Mouse (Mus musculus) thymus, postnatal 0 days (tissue): Measurements from ENCODE around the gene Cdkn2c. TPM values are rescaled to one million over a fixed set of nuclear protein-coding genes. Genes with fewer than 3 reads are reported as not detected.
A peak's percentile ranks its signal among the peaks of the same experiment; 100 is the strongest.
"Not testable (repeated sequence)": the region's sequence is repeated elsewhere in the genome, so short reads cannot be mapped to it uniquely, and the experiment has no call there.

Experiments
- DNase-seq: peaks from one replicate; pipeline ENCODE4 v3.0.0-alpha.2; 2015; ENCODE audit warnings: low spot score
- polyA plus RNA-seq: library from polyadenylated mRNA; unstranded; fragments of >200 nt; fragmentation: Nextera tagmentation; extraction: Ambion mirVana; gene quantifications from 2 replicates; pipeline ENCODE4 v1.2.1, GENCODE M21; 2015

Gene Cdkn2c
- 20.8 and 27.1 TPM in 2 replicates for polyA plus RNA-seq

DNA sequence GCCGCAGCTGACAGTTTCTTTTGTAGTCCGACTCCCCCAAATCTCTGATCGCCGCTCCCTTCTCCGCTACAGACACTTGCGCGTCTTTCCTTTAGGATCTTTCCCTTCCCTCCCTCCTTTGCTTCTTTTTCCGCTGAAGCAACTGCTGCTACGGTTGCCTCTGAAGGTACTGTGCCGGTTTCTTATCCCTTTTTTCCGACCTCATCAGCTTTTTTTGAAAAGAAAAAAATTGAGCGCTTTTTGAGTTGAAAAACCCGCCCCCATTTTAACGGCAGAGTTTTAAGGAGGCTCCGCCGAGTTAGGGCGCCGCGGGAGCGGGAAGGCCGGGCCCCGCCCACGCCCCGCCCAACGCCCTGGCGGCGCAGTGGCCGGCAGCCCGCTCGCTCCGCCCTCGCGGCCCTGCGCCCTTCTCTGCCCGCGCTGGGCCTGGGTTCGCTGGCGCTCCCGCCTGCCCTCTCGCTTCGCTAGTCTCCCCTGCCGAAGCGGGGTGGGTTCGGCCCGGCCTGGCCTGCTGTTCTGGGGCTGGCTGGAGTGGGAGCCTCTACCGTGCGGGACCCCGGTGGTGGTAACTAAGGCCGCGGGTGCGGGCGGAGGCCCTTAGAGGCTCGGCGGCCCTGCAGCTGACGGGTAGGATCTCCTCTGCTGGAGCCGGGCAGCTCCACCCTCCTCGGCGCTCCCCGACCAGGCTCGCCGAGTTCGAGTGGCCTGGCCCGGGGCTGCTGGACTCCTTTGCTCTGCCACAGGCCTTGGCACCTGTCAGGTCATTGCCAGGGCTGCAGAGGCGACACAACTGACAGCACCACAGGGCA lies at the start of gene Cdkn2c:
TSS of gene Cdkn2c (minus strand) at position 729 of the 809 bp plus-strand sequence.
- peak; percentile 85 for DNase-seq

DNA sequence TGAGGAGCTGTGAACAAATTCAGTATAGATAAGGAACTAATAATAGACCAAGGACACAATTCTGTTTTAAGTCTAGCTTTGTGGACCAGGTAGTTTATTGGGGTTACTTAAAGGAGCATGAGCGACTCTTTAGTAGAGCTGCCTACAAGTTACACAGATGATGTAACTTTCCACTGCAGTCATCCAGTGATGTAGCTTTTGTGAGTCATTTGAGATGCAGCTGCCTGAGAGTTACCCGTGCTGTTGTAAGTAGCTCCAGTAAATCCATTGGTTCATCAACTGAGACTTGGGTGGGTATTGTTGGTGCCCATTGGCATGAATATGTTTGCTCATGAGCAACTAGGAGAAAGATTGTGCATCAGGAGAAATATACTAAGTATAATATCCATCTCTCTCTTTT lies 38.4 kb upstream of the Cdkn2c start:
- no peak for DNase-seq

DNA sequence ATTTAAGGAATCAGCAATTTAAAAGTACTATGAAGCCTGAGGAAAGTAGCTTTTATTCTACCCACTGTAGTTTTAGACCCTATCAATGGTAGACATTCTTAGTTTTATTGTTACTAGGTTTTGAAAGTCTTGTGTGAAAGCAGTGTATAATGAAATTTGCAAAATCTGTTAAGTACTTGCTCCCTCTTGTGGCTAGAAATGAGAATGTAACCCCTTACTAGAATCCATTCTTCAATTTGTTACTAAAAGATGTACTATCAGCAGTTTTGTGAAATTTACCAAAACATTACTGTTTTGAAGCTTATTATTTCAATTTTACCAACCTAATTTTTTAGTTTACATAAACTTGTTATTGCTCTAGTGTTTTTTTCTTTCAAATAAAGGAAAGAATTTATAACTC lies 36.6 kb upstream of the Cdkn2c start:
- peak; percentile 62 for DNase-seq

DNA sequence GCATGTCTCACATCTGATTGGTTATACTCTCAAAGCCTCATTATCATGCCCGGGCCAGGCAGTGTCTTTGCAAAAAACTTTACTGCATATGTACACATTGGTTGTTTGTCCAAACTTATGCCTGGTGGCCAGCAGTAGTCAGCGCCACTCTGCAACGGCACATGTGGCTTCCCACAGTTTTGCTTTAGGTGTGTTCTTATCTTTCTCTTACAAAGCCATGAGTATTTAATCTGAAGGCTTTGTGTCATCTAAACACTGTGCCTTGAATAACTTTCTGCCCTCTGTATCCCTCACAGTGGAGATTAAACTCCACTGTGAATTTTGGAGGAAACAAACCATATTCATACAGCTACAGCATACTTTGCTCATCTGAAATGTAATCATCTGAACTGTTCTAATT lies 33.7 kb upstream of the Cdkn2c start:
- DNase-seq: not testable (repeated sequence)

- no peak for DNase-seq
These were observed 25.7 kb upstream of the Cdkn2c start for GRCm38 (mm10) chr4:109692674-109693073.

GRCm38 (mm10) chr4:109683561-109683960 lies 16.6 kb upstream of the Cdkn2c start:
- no peak for DNase-seq

GRCm38 (mm10) chr4:109677221-109677620 lies 10.2 kb upstream of the Cdkn2c start:
- no peak for DNase-seq

DNA sequence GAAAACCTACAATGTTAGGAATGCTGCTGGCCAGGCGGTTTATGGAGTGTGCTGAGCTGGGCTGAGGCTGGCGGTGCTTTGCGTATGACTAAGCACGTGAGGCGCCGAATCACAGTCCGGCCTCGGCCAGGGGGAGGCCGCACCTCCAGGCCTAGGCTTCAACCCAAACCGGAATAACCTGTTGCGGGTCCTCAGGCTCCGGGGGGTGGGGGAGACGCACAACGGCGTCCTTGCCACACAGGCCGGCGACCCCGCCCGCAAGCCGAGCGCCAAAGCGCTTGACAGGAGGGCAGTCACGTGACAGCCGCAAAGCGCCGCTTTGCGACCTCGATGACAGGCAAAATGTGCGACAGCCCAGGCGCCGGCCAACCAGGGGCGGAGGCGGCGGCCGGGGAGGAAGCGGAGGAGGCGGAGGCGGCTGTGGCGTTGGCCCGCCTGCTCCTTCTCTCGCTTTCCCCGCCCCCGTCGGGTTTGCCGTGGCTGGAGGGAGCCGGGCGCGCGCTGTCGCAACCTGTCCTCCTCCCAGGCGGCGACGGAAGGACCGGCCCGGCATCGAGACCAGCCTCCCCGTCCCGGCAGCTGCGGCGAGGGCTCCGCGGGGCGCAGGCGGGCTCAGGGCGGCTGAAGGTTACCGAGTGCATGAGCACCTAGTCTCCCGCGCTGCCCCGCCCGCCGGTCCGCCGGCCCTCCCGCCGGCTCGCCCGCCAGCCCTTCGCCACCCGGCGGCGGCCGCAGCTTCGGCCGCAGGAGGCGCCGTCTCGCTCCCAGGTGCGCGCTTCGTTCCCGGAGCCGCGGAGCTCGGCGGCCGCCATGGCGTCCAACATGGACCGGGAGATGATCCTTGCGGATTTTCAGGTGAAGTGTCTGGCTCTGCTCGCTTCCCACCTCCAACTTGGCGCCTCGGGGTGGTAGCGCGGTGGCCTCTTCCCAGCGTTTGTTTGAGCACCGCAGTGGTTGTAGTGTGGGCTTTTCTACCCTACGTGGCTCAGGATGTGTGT lies 9.5 kb upstream of the Cdkn2c start, which contains the start of gene Faf1:
TSS of gene Faf1 (plus strand) at position 371 of the 998 bp plus-strand sequence.
- DNase-seq: peak; percentile 97

DNA sequence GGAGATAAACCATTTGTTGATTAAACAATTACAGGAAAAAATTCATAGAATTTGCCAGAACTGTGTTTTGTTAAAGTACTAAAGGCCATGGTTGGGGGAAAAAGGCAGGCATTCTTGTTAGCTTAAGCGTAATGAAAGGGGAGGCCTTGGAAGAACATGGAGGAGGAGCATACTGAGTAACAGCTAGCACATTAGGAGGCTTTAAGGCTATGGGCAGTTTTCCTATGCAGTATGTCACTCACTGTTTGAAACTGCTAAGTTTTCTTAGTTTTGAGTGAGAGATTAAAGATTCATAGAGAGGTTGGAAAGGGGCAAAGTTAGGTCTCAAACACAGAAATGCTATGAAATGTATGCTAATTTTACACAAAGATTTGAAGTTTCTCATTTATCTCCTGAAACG lies 7.1 kb upstream of the Cdkn2c start:
- no peak for DNase-seq

GRCm38 (mm10) chr4:109671941-109672340 lies 5.0 kb upstream of the Cdkn2c start:
- DNase-seq: no peak

GRCm38 (mm10) chr4:109670213-109670612 lies 3.2 kb upstream of the Cdkn2c start:
- DNase-seq: peak; percentile 34

DNA sequence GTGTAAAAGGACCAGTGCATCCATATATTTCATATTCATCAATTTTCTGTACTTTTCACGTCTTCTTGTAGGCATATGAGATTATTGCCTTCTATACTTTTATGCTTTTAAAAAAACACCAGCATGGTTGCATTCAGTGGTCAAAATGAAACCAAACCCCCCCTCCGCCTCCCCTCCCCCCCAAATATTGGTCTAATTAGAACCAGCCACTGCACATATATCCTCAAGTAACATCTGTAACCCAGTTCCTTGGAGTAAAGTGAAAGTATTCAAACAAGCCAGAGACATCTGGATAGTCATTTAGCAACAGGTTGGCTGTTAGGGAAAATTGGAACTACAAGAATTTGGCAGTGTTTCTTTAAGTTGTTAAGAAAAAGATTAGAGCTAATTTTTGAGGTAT lies 529 bp upstream of the Cdkn2c start:
- DNase-seq: no peak

- peak; percentile 50 for DNase-seq
These were observed 968 bp downstream of the Cdkn2c start for GRCm38 (mm10) chr4:109665982-109666460.

GRCm38 (mm10) chr4:109665101-109665981 lies 1.6 kb downstream of the Cdkn2c start:
- DNase-seq: peak; percentile 62

DNA sequence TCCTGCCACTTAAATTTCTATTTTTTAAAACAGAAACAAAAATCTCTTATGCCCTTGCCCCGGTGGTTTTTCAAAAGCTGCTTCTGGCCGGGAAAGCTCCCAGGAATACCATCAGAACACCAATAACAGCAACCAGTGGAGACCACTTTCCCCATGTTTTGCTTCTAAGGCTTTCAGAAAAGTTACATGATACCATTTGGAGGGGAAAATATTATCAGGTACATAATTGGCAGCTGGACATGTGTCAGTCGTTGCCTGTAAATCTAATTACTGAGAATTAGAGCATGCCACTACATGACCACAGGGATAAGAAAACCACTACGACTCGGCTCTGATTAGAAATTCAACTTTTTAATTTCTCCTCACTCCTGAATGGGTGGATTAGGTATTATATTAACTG lies 2.9 kb downstream of the Cdkn2c start:
- DNase-seq: no peak

- no peak for DNase-seq
These were observed 4.7 kb downstream of the Cdkn2c start for GRCm38 (mm10) chr4:109662271-109662670.

- no peak for DNase-seq
These were observed 5.8 kb downstream of the Cdkn2c start for GRCm38 (mm10) chr4:109661183-109661582.

- DNase-seq: no peak
These were observed 6.4 kb downstream of the Cdkn2c start for GRCm38 (mm10) chr4:109660568-109660967.

DNA sequence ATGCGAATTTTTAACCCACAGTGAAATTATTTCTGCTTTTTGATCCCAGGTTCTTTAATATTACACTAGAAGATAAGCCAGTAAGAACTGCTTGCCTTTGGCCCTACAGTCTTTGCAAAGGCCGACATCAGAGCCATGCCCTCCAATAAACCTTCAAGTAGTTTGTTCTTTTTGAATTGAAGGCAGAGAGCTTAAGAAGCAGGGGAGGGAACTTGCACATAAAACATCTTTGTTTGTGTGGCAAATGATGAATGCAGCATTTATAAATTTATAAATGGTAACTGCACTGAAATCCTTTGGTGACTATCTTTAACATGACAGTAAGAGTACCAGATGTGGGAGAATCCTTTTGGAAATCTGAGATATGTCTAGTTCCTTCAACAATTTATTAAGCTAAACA lies 7.4 kb downstream of the Cdkn2c start:
- no peak for DNase-seq

DNA sequence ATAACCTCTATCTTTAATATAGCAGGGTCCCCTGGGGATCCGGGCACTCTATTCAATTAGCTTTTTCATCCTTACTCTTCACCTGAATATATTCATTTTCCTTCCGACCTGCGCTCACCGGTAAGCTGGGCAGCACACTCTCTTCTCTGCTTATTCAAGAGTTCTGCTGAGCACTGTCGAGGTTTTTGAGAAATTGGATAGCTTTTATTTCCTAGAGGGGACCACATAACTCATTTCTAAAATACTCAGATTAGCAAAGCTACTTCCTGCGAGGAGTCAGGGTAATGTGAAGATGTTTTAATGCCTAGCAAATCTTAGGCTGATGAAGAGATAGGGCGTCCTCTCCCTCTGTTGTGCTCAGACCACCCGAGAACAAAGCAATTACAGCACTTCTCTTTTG lies 8.2 kb downstream of the Cdkn2c start:
- no peak for DNase-seq
